Mouse (Mus musculus) hindbrain, embryonic 11.5 days (tissue): ENCODE data around the gene March8. TPM values are rescaled to one million over a fixed set of nuclear protein-coding genes. Genes with fewer than 3 reads are reported as not detected.

ENCODE experiments used
- ATAC-seq: fragments of 200-750 bp; cut with Nextera tagmentation; 2 replicates; pipeline ENCODE4 v1.8.0; 2017; ENCODE audit warnings: mild to moderate bottlenecking, moderate TSS enrichment, moderate library complexity; ENCODE audit not compliant: low FRiP score
- DNase-seq: peaks from one replicate; pipeline ENCODE4 v3.0.0-alpha.2; 2015; ENCODE audit warnings: low spot score
- H3K27ac ChIP-seq: fragments of 300-500 bp; sonication (generic); 2 replicates; pipeline ENCODE4 v1.5.1; 2014; ENCODE audit warnings: mild to moderate bottlenecking, low read depth, low read length
- H3K27me3 ChIP-seq: fragments of 300-500 bp; sonication (generic); 2 replicates; pipeline ENCODE4 v1.6.1; 2014; ENCODE audit warnings: mild to moderate bottlenecking, low read length, moderate library complexity, mixed read lengths; ENCODE audit not compliant: control insufficient read depth, insufficient read depth
- H3K36me3 ChIP-seq: fragments of 300-500 bp; sonication (generic); 2 replicates; pipeline ENCODE4 v1.6.1; 2014; ENCODE audit warnings: mild to moderate bottlenecking, low read length, moderate library complexity, mixed read lengths; ENCODE audit not compliant: control insufficient read depth, insufficient read depth
- H3K4me1 ChIP-seq: fragments of 300-500 bp; sonication (generic); replicated peaks from 2 replicates; pipeline ENCODE4 v1.6.1; 2014; ENCODE audit warnings: low read length, mixed read lengths; ENCODE audit not compliant: control insufficient read depth, insufficient read depth
- H3K4me2 ChIP-seq: fragments of 300-500 bp; sonication (generic); replicated peaks from 2 replicates; pipeline ENCODE4 v1.6.1; 2014; ENCODE audit warnings: mild to moderate bottlenecking, low read depth, low read length
- H3K4me3 ChIP-seq: fragments of 300-500 bp; sonication (generic); 2 replicates; pipeline ENCODE4 v1.5.1; 2014; ENCODE audit warnings: low read depth, low read length
- H3K9ac ChIP-seq: fragments of 300-500 bp; sonication (generic); 2 replicates; pipeline ENCODE4 v1.6.1; 2014; ENCODE audit warnings: low read depth, low read length
- H3K9me3 ChIP-seq: fragments of 300-500 bp; sonication (generic); 2 replicates; pipeline ENCODE4 v1.6.1; 2016; ENCODE audit warnings: low read length; ENCODE audit not compliant: control insufficient read depth
- WGBS: fragments of 180-500 bp; shearing (Covaris S2); extraction: QIAGEN DNeasy Blood & Tissue Kit; methylation state at CpG from one replicate; pipeline ENCODE4 v1.1.7; 2014; 5-methylcytosine and 5-hydroxymethylcytosine counted together
- polyA plus RNA-seq: library from polyadenylated mRNA; unstranded; fragments of >200 nt; fragmentation: Nextera tagmentation; extraction: Ambion mirVana; gene quantifications from 2 replicates; pipeline ENCODE4 v1.2.1, GENCODE M21; 2014

Gene March8
- polyA plus RNA-seq, 1 experiment from 2014 or later, result 52.8 TPM

GRCm38 (mm10) chr6:116406680-116407079, 68.9 kb downstream of the March8 start:
- 72% methylated on average over 5 of the region's 5 CpGs for WGBS
- no peak overlapping the region for H3K9ac ChIP-seq
- no peaks in the 10 kb centered on the region for H3K9me3 ChIP-seq
- peaks cover 3% of the 10 kb centered on the region; the same call in 1 of the 2 replicates for H3K4me1 ChIP-seq
- H3K4me3 ChIP-seq, result no peak overlapping the region
- no peaks in the 10 kb centered on the region for H3K36me3 ChIP-seq
- no peak for DNase-seq
- no peak for ATAC-seq
- no peaks in the 10 kb centered on the region for H3K27me3 ChIP-seq
- no peak overlapping the region for H3K27ac ChIP-seq
- no peak overlapping the region for H3K4me2 ChIP-seq

GRCm38 (mm10) chr6:116407216-116407615, 69.4 kb downstream of the March8 start:
- Histone ChIP-seq H3K9me3 (no peaks in the 10 kb centered on the region), H3K9ac (no peak overlapping the region), H3K36me3 (no peaks in the 10 kb centered on the region), H3K4me1 (peaks cover 3% of the 10 kb centered on the region; the same call in 1 of the 2 replicates), H3K27ac (no peak overlapping the region), H3K4me2 (no peak overlapping the region), H3K27me3 (no peaks in the 10 kb centered on the region), H3K4me3 (no peak overlapping the region)
- no peak for ATAC-seq
- no peak for DNase-seq
- WGBS, result 84% methylated on average over 4 of the region's 4 CpGs

- no peak overlapping the region for H3K4me3 ChIP-seq
- no peaks in the 10 kb centered on the region for H3K9me3 ChIP-seq
- no peak overlapping the region for H3K27ac ChIP-seq
- H3K27me3 ChIP-seq, result no peaks in the 10 kb centered on the region
- no peak overlapping the region for H3K9ac ChIP-seq
- no peak for DNase-seq
- peaks cover 3% of the 10 kb centered on the region; the same call in 1 of the 2 replicates for H3K4me1 ChIP-seq
- H3K36me3 ChIP-seq, result no peaks in the 10 kb centered on the region
- WGBS, result 90% methylated on average over 6 of the region's 6 CpGs
- no peak overlapping the region for H3K4me2 ChIP-seq
- no peak for ATAC-seq
These were observed 70.3 kb downstream of the March8 start for GRCm38 (mm10) chr6:116407956-116408657.

GRCm38 (mm10) chr6:116410436-116410835, 72.6 kb downstream of the March8 start:
- no peak for DNase-seq
- Histone ChIP-seq H3K9ac (no peak overlapping the region), H3K27me3 (no peaks in the 10 kb centered on the region), H3K4me1 (no peaks in the 10 kb centered on the region; the same call in 1 of the 2 replicates), H3K4me2 (no peak overlapping the region), H3K4me3 (no peak overlapping the region), H3K9me3 (no peaks in the 10 kb centered on the region), H3K36me3 (no peaks in the 10 kb centered on the region), H3K27ac (no peak overlapping the region)
- WGBS, result 99% methylated on average over 10 of the region's 10 CpGs
- no peak for ATAC-seq

GRCm38 (mm10) chr6:116411716-116412115, 73.9 kb downstream of the March8 start:
- no peaks in the 10 kb centered on the region for H3K4me1 ChIP-seq
- 74% methylated on average over 3 of the region's 3 CpGs for WGBS
- H3K4me2 ChIP-seq, result no peak overlapping the region
- H3K9ac ChIP-seq, result no peak overlapping the region
- H3K4me3 ChIP-seq, result no peak overlapping the region
- H3K27me3 ChIP-seq, result no peaks in the 10 kb centered on the region
- no peak overlapping the region for H3K27ac ChIP-seq
- no peaks in the 10 kb centered on the region for H3K36me3 ChIP-seq
- DNase-seq, result no peak
- no peaks in the 10 kb centered on the region for H3K9me3 ChIP-seq
- ATAC-seq, result no peak

- Histone ChIP-seq H3K4me2 (no peak overlapping the region), H3K27me3 (no peaks in the 10 kb centered on the region), H3K4me3 (no peak overlapping the region), H3K36me3 (no peaks in the 10 kb centered on the region), H3K9me3 (no peaks in the 10 kb centered on the region), H3K9ac (no peak overlapping the region), H3K4me1 (no peaks in the 10 kb centered on the region), H3K27ac (no peak overlapping the region)
- ATAC-seq (no peak), DNase-seq (no peak)
- WGBS, result 93% methylated on average over 14 of the region's 14 CpGs
These were observed 74.9 kb downstream of the March8 start for GRCm38 (mm10) chr6:116412546-116413325.

- Histone ChIP-seq H3K4me3 (no peak overlapping the region), H3K4me2 (no peak overlapping the region), H3K4me1 (no peaks in the 10 kb centered on the region), H3K36me3 (no peaks in the 10 kb centered on the region), H3K27me3 (no peaks in the 10 kb centered on the region), H3K9me3 (no peaks in the 10 kb centered on the region), H3K9ac (no peak overlapping the region), H3K27ac (no peak overlapping the region)
- WGBS, result 81% methylated on average over 12 of the region's 12 CpGs
- DNase-seq (no peak), ATAC-seq (no peak)
These were observed 77.4 kb downstream of the March8 start for GRCm38 (mm10) chr6:116415126-116415676.

- Histone ChIP-seq H3K27me3 (no peaks in the 10 kb centered on the region), H3K27ac (no peak overlapping the region), H3K9me3 (no peaks in the 10 kb centered on the region), H3K9ac (no peak overlapping the region), H3K4me1 (no peaks in the 10 kb centered on the region), H3K36me3 (no peaks in the 10 kb centered on the region), H3K4me3 (no peak overlapping the region), H3K4me2 (no peak overlapping the region)
- 91% methylated on average over 6 of the region's 6 CpGs for WGBS
- DNase-seq, result no peak
- no peak for ATAC-seq
These were observed 78.3 kb downstream of the March8 start for GRCm38 (mm10) chr6:116416000-116416552.
